Mouse (Mus musculus): ENCODE data around the gene Zfand3.

GRCm38 (mm10) chr17:30088431-30088830, 83.9 kb downstream of the Zfand3 start:
- no peak for TF ChIP-seq CTCF (conservative IDR thresholded peaks at IDR 0.05; ENCODE audit: insufficient read depth, insufficient read length, low read depth, low read length)
- no peak for TF ChIP-seq POLR2A (IDR thresholded peaks at IDR 0.05; ENCODE audit: low read depth, low read length)

Measured in kidney, adult 2 months (tissue).